Mouse (Mus musculus) E14TG2a.4 (cell line): ENCODE results near the gene Uhrf1bp1.

Experiments
- H3K27me3 ChIP-seq: 2 replicates; pipeline ENCODE4 v1.6.1; 2014; ENCODE audit warnings: low read length, control low read depth; ENCODE audit not compliant: insufficient read depth
- H3K36me3 ChIP-seq: 2 replicates; pipeline ENCODE4 v1.6.1; 2014; ENCODE audit warnings: low read length, control low read depth; ENCODE audit not compliant: insufficient read depth
- H3K4me1 ChIP-seq: replicated peaks from 2 replicates; pipeline ENCODE4 v1.6.1; 2014; ENCODE audit warnings: low read depth, low read length, control low read depth
- H3K4me3 ChIP-seq: replicated peaks from 2 replicates; pipeline ENCODE4 v1.5.1; 2014; ENCODE audit warnings: mild to moderate bottlenecking, low read length
- H3K9me3 ChIP-seq: 2 replicates; pipeline ENCODE4 v1.6.1; 2014; ENCODE audit warnings: low read length, control low read depth
- CTCF ChIP-seq: conservative IDR thresholded peaks from 2 replicates; pipeline ENCODE4 v1.5.1; 2014; ENCODE audit warnings: low read length
- NANOG ChIP-seq: IDR thresholded peaks from 2 replicates; pipeline ENCODE4 v1.6.1; 2014; ENCODE audit warnings: borderline replicate concordance, low read length, mixed read lengths
- POU5F1 ChIP-seq: IDR thresholded peaks from 2 replicates; pipeline ENCODE4 v1.6.1; 2014; ENCODE audit warnings: low read length, borderline replicate concordance

Uhrf1bp1 gene

GRCm38 (mm10) chr17:27946371-27946770 lies 90.1 kb downstream of the Uhrf1bp1 start:
- Histone ChIP-seq H3K27me3 (no peaks in the 10 kb centered on the region), H3K9me3 (no peaks in the 10 kb centered on the region), H3K4me3 (no peak overlapping the region), H3K4me1 (peaks cover 19% of the 10 kb centered on the region), H3K36me3 (no peaks in the 10 kb centered on the region)
- no peak for TF ChIP-seq NANOG
- no peak for TF ChIP-seq POU5F1
- TF ChIP-seq CTCF: no peak

- Histone ChIP-seq H3K4me1 (peaks cover 11% of the 10 kb centered on the region), H3K9me3 (no peaks in the 10 kb centered on the region), H3K27me3 (no peaks in the 10 kb centered on the region), H3K36me3 (no peaks in the 10 kb centered on the region), H3K4me3 (no peak overlapping the region)
- TF ChIP-seq NANOG (no peak), CTCF (no peak), POU5F1 (no peak)
These were observed 90.9 kb downstream of the Uhrf1bp1 start for GRCm38 (mm10) chr17:27947155-27947554.
